Mouse (Mus musculus): ENCODE measurements around the gene Cyp2c50.

DNA sequence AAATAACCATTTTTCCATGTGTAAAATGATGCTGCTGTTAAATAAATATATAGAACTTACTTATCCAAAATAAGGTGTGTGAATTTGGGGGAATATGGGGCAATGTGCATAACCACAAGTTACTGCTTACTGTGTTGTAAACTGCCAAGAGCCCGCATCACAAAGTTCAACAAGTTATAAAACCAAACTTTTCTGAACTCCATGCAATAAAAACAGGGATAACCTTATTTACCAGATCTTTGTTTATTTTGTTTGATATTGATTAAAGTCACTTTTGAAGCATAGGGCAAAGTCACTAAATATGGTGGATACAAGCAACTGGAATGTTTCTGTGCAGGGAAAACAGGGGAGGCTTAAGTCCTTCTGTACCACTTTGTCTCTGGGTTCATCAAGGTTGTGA is 1.1 kb upstream of the Cyp2c50 start:
- TF ChIP-seq GATA1 (IDR thresholded peaks at IDR 0.05; ENCODE audit: borderline replicate concordance, low read length) (no peak), FLI1 (IDR thresholded peaks at IDR 0.05; ENCODE audit: low read length) (no peak)
